Comparison of ENCODE assay signal across 9 mouse cellular contexts in genomic region chr7:25273259-25274241, GRCm38 (mm10). TPM values are rescaled to one million over a fixed set of nuclear protein-coding genes. Genes with fewer than 3 reads are reported as not detected.
DNase-seq lines count a peak whose midpoint lies in the region; ATAC-seq lines count a peak whose summit lies in the region.
"Had no signal": no experiment of that assay in that cellular context is flagged by ENCODE, and none has a peak within 500 bp of the region (broad histone marks: within the 10 kb centered on the region; RNA-seq: fewer than 3 reads in every experiment).

No protein-coding gene starts in this region.

- WGBS in heart, embryonic 12.5 days, result 80% methylated on average over 22 of the region's 22 CpGs
- 89% methylated on average over 22 of the region's 22 CpGs for WGBS in limb, embryonic 13.5 days

- no peak overlapping the region for H3K4me2 ChIP-seq in heart, embryonic 12.5 days
- H3K4me2 ChIP-seq in limb, embryonic 13.5 days (replicated peaks), result 0 out of 2 replicates have a peak overlapping the region, but pooled peaks have one; percentile 23

- no peak overlapping the region for H3K27ac ChIP-seq in heart, embryonic 12.5 days (ENCODE audit: poor library complexity, severe bottlenecking)
- peak overlapping the region; percentile 58; the same call in 1 of the 2 replicates for H3K27ac ChIP-seq in limb, embryonic 13.5 days
- H3K27ac ChIP-seq: heart, adult 2 months had no signal

- no peaks in the 10 kb centered on the region for H3K27me3 ChIP-seq in heart, embryonic 12.5 days (replicated peaks)
- no peaks in the 10 kb centered on the region for H3K27me3 ChIP-seq in limb, embryonic 13.5 days

- no peak overlapping the region for H3K4me3 ChIP-seq in heart, embryonic 12.5 days
- no peak overlapping the region for H3K4me3 ChIP-seq in limb, embryonic 13.5 days
- H3K4me3 ChIP-seq: heart, adult 2 months had no signal

- H3K9ac ChIP-seq in heart, embryonic 12.5 days, result peak overlapping the region; percentile 37; the same call in 1 of the 2 replicates
- no peak overlapping the region; the same call in 1 of the 2 replicates for H3K9ac ChIP-seq in limb, embryonic 13.5 days

- H3K9me3 ChIP-seq in heart, embryonic 12.5 days (replicated peaks), result no peaks in the 10 kb centered on the region
- no peaks in the 10 kb centered on the region for H3K9me3 ChIP-seq in limb, embryonic 13.5 days

- H3K36me3 ChIP-seq in heart, embryonic 12.5 days, result peaks cover 39% of the 10 kb centered on the region
- peaks cover 44% of the 10 kb centered on the region for H3K36me3 ChIP-seq in limb, embryonic 13.5 days

- H3K4me1 ChIP-seq in heart, embryonic 12.5 days (replicated peaks), result peaks cover 77% of the 10 kb centered on the region
- peaks cover 65% of the 10 kb centered on the region for H3K4me1 ChIP-seq in limb, embryonic 13.5 days

- intact Hi-C loops in left cerebral cortex, postnatal 14 days (cut with DNase I), result no loop called here

- no peak for ATAC-seq in heart, embryonic 12.5 days (ENCODE audit: insufficient number of reproducible peaks, low FRiP score)
- ATAC-seq in limb, embryonic 13.5 days (ENCODE audit: low FRiP score, low read depth), result no peak
- no peak for ATAC-seq in inflammation-experienced regulatory T-cells, adult 6 months

- DNase-seq in heart, adult 8-10 months (ENCODE audit: low spot score), result no peak
- peak; percentile 6 for DNase-seq in urinary bladder, postnatal 14 days (ENCODE audit: low spot score)
- DNase-seq in urinary bladder, adult 2 months (ENCODE audit: low spot score), result no peak
- DNase-seq in left cerebral cortex, postnatal 14 days (ENCODE audit: low spot score in 2 of 2), result no peak
- no peak for DNase-seq in ovary, adult 18-20 months (ENCODE audit: low spot score)

RNA-seq across cellular contexts. Expression of gene Cic, which starts 6.0 kb away (rescaled TPM):
- polyA plus RNA-seq in heart, embryonic 12.5 days (2016; fragmentation: Nextera tagmentation; extraction: Ambion mirVana), result 28.8 and 30.5 TPM in 2 replicates
- 10 to 100 TPM; 52.0 to 71.5 (median 59.6) TPM for total RNA-seq in heart, adult 8-10 months (2022)
- polyA plus RNA-seq in urinary bladder, adult 2 months (2012; rRNA removed), result 30.8 and 58.8 TPM in 2 replicates
- 40.9 and 43.6 TPM in 2 replicates for polyA plus RNA-seq in limb, embryonic 13.5 days (2015; fragmentation: Nextera tagmentation; extraction: Ambion mirVana)
- 100 to 1,000 TPM; 246 to 255 TPM for total RNA-seq in left cerebral cortex, postnatal 14 days (2021)
- polyA plus RNA-seq in inflammation-experienced regulatory T-cells, adult 6 months (2017; shearing (Covaris generic)), result 10 to 100 TPM; 17.9 to 35.2 (median 21.6) TPM

RNA-seq across cellular contexts. Expression of gene Erf, which starts 23.0 kb away (rescaled TPM):
- 17.6 and 20.4 TPM in 2 replicates for polyA plus RNA-seq in heart, embryonic 12.5 days (2016; fragmentation: Nextera tagmentation; extraction: Ambion mirVana)
- 10 to 100 TPM; 17.2 to 22.5 (median 21.2) TPM for total RNA-seq in heart, adult 8-10 months (2022)
- polyA plus RNA-seq in urinary bladder, adult 2 months (2012; rRNA removed), result 23.6 and 26.8 TPM in 2 replicates
- polyA plus RNA-seq in limb, embryonic 13.5 days (2015; fragmentation: Nextera tagmentation; extraction: Ambion mirVana), result 25.6 and 26.6 TPM in 2 replicates
- total RNA-seq in left cerebral cortex, postnatal 14 days (2021), result 10 to 100 TPM; 68.6 to 70.7 TPM
- polyA plus RNA-seq in inflammation-experienced regulatory T-cells, adult 6 months (2017; shearing (Covaris generic)), result under 1 TPM; 0.34 to 0.70 (median 0.38) TPM

RNA-seq across cellular contexts. Expression of gene Pafah1b3, which starts 24.2 kb away (rescaled TPM):
- 127 and 131 TPM in 2 replicates for polyA plus RNA-seq in heart, embryonic 12.5 days (2016; fragmentation: Nextera tagmentation; extraction: Ambion mirVana)
- total RNA-seq in heart, adult 8-10 months (2022), result 1 to 10 TPM; 3.9 to 4.6 (median 3.9) TPM
- polyA plus RNA-seq in urinary bladder, adult 2 months (2012; rRNA removed), result 40.1 and 48.5 TPM in 2 replicates
- 281 and 307 TPM in 2 replicates for polyA plus RNA-seq in limb, embryonic 13.5 days (2015; fragmentation: Nextera tagmentation; extraction: Ambion mirVana)
- 10 to 100 TPM; 25.2 to 32.2 TPM for total RNA-seq in left cerebral cortex, postnatal 14 days (2021)
- polyA plus RNA-seq in inflammation-experienced regulatory T-cells, adult 6 months (2017; shearing (Covaris generic)), result 10 to 100 TPM; 17.5 to 37.2 (median 31.3) TPM

RNA-seq across cellular contexts. Expression of gene Prr19, which starts 27.7 kb away (rescaled TPM):
- not detected in 2 replicates for polyA plus RNA-seq in heart, embryonic 12.5 days (2016; fragmentation: Nextera tagmentation; extraction: Ambion mirVana)
- total RNA-seq in heart, adult 8-10 months (2022), result not detected
- 0.06 TPM in 1 of 2 replicates, not detected in the other for polyA plus RNA-seq in urinary bladder, adult 2 months (2012; rRNA removed)
- 0.91 and 1.1 TPM in 2 replicates for polyA plus RNA-seq in limb, embryonic 13.5 days (2015; fragmentation: Nextera tagmentation; extraction: Ambion mirVana)
- total RNA-seq in left cerebral cortex, postnatal 14 days (2021), result under 1 TPM in 1 of 2 experiments, not detected in 1; 0.29 TPM
- polyA plus RNA-seq in inflammation-experienced regulatory T-cells, adult 6 months (2017; shearing (Covaris generic)), result not detected
- total RNA-seq: heart, adult 2 months had no signal
- polyA plus RNA-seq: heart, adult 2 months had no signal

RNA-seq across cellular contexts. Expression of gene Tmem145, which starts 32.4 kb away (rescaled TPM):
- polyA plus RNA-seq in heart, embryonic 12.5 days (2016; fragmentation: Nextera tagmentation; extraction: Ambion mirVana), result 0.23 and 0.30 TPM in 2 replicates
- under 1 TPM in 1 of 4 experiments, not detected in 3; 0.14 TPM for total RNA-seq in heart, adult 8-10 months (2022)
- 0.06 and 0.11 TPM in 2 replicates for polyA plus RNA-seq in urinary bladder, adult 2 months (2012; rRNA removed)
- polyA plus RNA-seq in limb, embryonic 13.5 days (2015; fragmentation: Nextera tagmentation; extraction: Ambion mirVana), result 1.5 and 1.9 TPM in 2 replicates
- 10 to 100 TPM; 70.9 to 76.8 TPM for total RNA-seq in left cerebral cortex, postnatal 14 days (2021)
- polyA plus RNA-seq in inflammation-experienced regulatory T-cells, adult 6 months (2017; shearing (Covaris generic)), result not detected
- total RNA-seq: heart, adult 2 months had no signal

Comparison
In these comparisons a context has a peak if more than half of its experiments do, and no peak if none do; other contexts are left out.
1. RNA of gene Erf, which starts 23.0 kb away (polyA plus RNA-seq): 23.6 to 26.8 TPM in urinary bladder, adult 2 months, 25.6 to 26.6 TPM in limb, embryonic 13.5 days and 17.6 to 20.4 TPM in heart, embryonic 12.5 days; 0.34 to 0.70 TPM in inflammation-experienced regulatory T-cells, adult 6 months; every median in the first group is over 10 times any median in the second.